Mouse (Mus musculus) hindbrain, embryonic 16.5 days (tissue): ENCODE measurements around the gene Zfp69. TPM values are rescaled to one million over a fixed set of nuclear protein-coding genes. Genes with fewer than 3 reads are reported as not detected.

Experiments
- ATAC-seq: fragments of 200-750 bp; cut with Nextera tagmentation; 2 replicates; pipeline ENCODE4 v1.8.0; 2017; ENCODE audit warnings: moderate TSS enrichment, moderate library complexity
- H3K27ac ChIP-seq: fragments of 300-500 bp; sonication (generic); 2 replicates; pipeline ENCODE4 v1.5.1; 2014; ENCODE audit warnings: low read depth, mild to moderate bottlenecking, control low read depth, low read length, moderate library complexity
- H3K27me3 ChIP-seq: fragments of 300-500 bp; sonication (generic); replicated peaks from 2 replicates; pipeline ENCODE4 v1.6.1; 2014; ENCODE audit warnings: low read length; ENCODE audit not compliant: control insufficient read depth, insufficient read depth
- H3K36me3 ChIP-seq: fragments of 300-500 bp; sonication (generic); 2 replicates; pipeline ENCODE4 v1.6.1; 2014; ENCODE audit warnings: mild to moderate bottlenecking, low read length, moderate library complexity, mixed read lengths; ENCODE audit not compliant: control insufficient read depth, insufficient read depth
- H3K4me1 ChIP-seq: fragments of 300-500 bp; sonication (generic); 2 replicates; pipeline ENCODE4 v1.6.1; 2014; ENCODE audit warnings: low read depth, low read length; ENCODE audit not compliant: control insufficient read depth, insufficient read depth
- H3K4me2 ChIP-seq: fragments of 300-500 bp; sonication (generic); 2 replicates; pipeline ENCODE4 v1.6.1; 2014; ENCODE audit warnings: mild to moderate bottlenecking, low read length, control low read depth, moderate library complexity
- H3K4me3 ChIP-seq: fragments of 300-500 bp; sonication (generic); 2 replicates; pipeline ENCODE4 v1.5.1; 2014; ENCODE audit warnings: mild to moderate bottlenecking, low read length, control low read depth, moderate library complexity
- H3K9ac ChIP-seq: fragments of 300-500 bp; sonication (generic); 2 replicates; pipeline ENCODE4 v1.6.1; 2014; ENCODE audit warnings: low read depth, mild to moderate bottlenecking, control low read depth, low read length, moderate library complexity
- H3K9me3 ChIP-seq: fragments of 300-500 bp; sonication (generic); 2 replicates; pipeline ENCODE4 v1.6.1; 2014; ENCODE audit warnings: mild to moderate bottlenecking, low read length, moderate library complexity; ENCODE audit not compliant: control insufficient read depth
- WGBS: fragments of 180-500 bp; shearing (Covaris S2); extraction: QIAGEN DNeasy Blood & Tissue Kit; methylation state at CpG from one replicate; pipeline ENCODE4 v1.1.7; 2014; 5-methylcytosine and 5-hydroxymethylcytosine counted together
- polyA plus RNA-seq: library from polyadenylated mRNA; unstranded; fragments of >200 nt; fragmentation: Nextera tagmentation; extraction: Ambion mirVana; gene quantifications from 2 replicates; pipeline ENCODE4 v1.2.1, GENCODE M21; 2015

The Zfp69 gene
- polyA plus RNA-seq, 1 experiment from 2014 or later: 6.3 TPM

- WGBS: 84% methylated on average over 3 of the region's 3 CpGs
- no peaks in the 10 kb centered on the region for H3K36me3 ChIP-seq
- H3K4me3 ChIP-seq: no peak overlapping the region
- H3K27me3 ChIP-seq: no peaks in the 10 kb centered on the region
- no peak for ATAC-seq
- H3K4me1 ChIP-seq: peaks cover 11% of the 10 kb centered on the region
- H3K9ac ChIP-seq: no peak overlapping the region
- no peaks in the 10 kb centered on the region for H3K9me3 ChIP-seq
- no peak overlapping the region for H3K27ac ChIP-seq
- H3K4me2 ChIP-seq: no peak overlapping the region
Observed at GRCm38 (mm10) chr4:120948938-120949337, 2.6 kb downstream of the Zfp69 start.

DNA sequence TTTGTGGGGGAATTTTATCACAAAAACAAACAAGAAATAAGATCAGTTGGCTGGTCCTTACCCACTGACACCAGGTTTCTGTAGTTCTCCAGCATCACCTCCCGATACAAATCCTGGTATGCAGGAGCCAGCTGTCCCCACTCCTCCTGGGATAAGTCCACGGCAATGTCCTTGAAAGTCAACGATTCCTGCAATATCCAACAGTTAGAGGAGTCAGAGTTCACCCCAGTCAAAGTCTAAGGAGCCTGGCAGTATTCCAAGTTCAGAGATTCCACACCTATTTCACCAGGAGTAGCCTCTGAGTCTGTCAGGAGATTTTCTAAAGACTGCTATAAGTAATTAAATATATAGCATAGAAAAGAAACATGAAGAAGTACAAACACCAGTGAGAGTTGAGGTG is 16.5 kb downstream of the Zfp69 start:
- no peak overlapping the region for H3K4me3 ChIP-seq
- H3K27ac ChIP-seq: no peak overlapping the region
- no peak overlapping the region for H3K9ac ChIP-seq
- no peak for ATAC-seq
- H3K9me3 ChIP-seq: no peaks in the 10 kb centered on the region
- H3K4me1 ChIP-seq: no peaks in the 10 kb centered on the region
- no peaks in the 10 kb centered on the region for H3K27me3 ChIP-seq
- no peak overlapping the region for H3K4me2 ChIP-seq
- peaks cover 3% of the 10 kb centered on the region; the same call in 1 of the 2 replicates for H3K36me3 ChIP-seq
- WGBS: 83% methylated on average over 3 of the region's 3 CpGs

GRCm38 (mm10) chr4:120930736-120931135 is 20.8 kb downstream of the Zfp69 start:
- 96% methylated on average over 18 of the region's 18 CpGs for WGBS
- Histone ChIP-seq H3K36me3 (peaks cover 3% of the 10 kb centered on the region; the same call in 1 of the 2 replicates), H3K4me1 (no peaks in the 10 kb centered on the region), H3K9me3 (no peaks in the 10 kb centered on the region), H3K27me3 (no peaks in the 10 kb centered on the region), H3K27ac (no peak overlapping the region), H3K4me3 (no peak overlapping the region), H3K9ac (no peak overlapping the region), H3K4me2 (no peak overlapping the region)
- ATAC-seq: no peak

GRCm38 (mm10) chr4:120928686-120929085 is 22.8 kb downstream of the Zfp69 start:
- Histone ChIP-seq H3K4me3 (no peak overlapping the region), H3K9me3 (no peaks in the 10 kb centered on the region), H3K27ac (no peak overlapping the region), H3K4me2 (no peak overlapping the region), H3K4me1 (peaks cover 3% of the 10 kb centered on the region; the same call in 1 of the 2 replicates), H3K9ac (no peak overlapping the region), H3K36me3 (no peaks in the 10 kb centered on the region), H3K27me3 (no peaks in the 10 kb centered on the region)
- WGBS: 89% methylated on average over 3 of the region's 3 CpGs
- no peak for ATAC-seq

- H3K9me3 ChIP-seq: peaks cover 10% of the 10 kb centered on the region; the same call in 1 of the 2 replicates
- WGBS: 12% methylated on average over 3 of the region's 3 CpGs
- peaks cover 3% of the 10 kb centered on the region; the same call in 1 of the 2 replicates for H3K4me1 ChIP-seq
Observed at GRCm38 (mm10) chr4:120925386-120925785, 26.1 kb downstream of the Zfp69 start.

DNA sequence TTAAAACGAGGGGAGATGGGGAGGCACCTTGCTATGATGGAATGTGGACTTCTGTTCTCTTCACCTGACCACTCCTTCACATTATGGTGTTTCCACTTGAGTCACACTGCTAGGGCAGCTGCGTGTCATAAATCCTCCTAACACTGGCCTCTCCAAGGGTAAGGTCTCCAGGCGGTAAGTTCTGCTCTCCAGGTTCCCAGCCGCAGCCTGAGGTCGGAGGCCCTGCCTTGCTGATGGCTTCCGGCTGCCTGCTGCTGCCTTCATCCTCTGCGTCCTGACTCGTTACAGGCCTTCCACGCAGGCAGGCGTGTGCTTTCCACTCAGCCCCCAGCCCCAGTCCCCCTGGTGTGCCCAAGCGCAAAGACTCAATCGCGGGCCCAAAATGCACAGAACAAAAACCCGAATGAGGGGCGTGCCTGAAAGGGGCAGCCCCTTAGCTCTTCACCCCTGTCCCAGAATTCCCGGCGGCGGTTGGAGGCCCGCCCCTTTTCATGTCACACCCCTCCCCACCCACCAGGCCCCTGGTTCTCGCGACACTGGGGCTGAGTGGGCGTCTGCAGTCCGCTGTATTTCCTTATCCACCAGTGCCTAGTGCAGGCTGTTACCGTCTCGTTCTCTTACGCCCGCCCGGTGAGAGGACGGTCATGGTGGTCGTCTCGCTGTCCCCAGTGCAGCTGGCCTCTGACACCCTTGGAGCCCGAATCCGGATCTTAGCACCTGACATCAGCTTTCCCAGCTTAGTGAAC is 26.8 kb downstream of the Zfp69 start, which contains the start of gene Exo5:
TSS of gene Exo5 (minus strand) at position 464 of the 746 bp plus-strand sequence.
- WGBS: under 1% methylated on average over 33 of the region's 33 CpGs

More at GRCm38 (mm10) chr4:120925386-120925785, 26.1 kb downstream of the Zfp69 start:
- Histone ChIP-seq H3K9ac (peak overlapping the region; percentile 82; the same call in 1 of the 2 replicates), H3K4me2 (peak overlapping the region; percentile 84), H3K27me3 (no peaks in the 10 kb centered on the region), H3K27ac (peak overlapping the region; percentile 90), H3K4me3 (peak overlapping the region; percentile 62), H3K36me3 (peaks cover 18% of the 10 kb centered on the region)
- peak; percentile 53; the same call in 1 of the 2 replicates for ATAC-seq

DNA sequence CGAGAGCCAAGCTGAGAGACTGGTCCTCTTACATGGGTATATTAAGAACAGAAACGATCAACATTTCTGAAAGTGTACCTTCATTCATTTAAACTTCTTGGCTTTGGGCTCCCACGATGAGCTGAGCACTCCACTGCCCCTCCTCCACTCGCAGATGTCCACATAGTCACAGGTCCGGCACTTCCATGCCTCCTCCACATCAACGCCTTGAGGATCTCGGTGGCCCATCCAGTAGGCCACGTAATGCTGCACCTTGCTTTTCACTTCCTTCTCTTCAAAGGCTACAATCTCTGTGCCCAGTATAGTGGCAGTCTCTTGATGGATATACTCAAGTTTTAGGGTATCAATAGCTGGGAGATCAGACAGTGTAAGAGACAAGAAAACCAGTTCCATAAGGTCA is 30.0 kb downstream of the Zfp69 start:
- no peaks in the 10 kb centered on the region for H3K27me3 ChIP-seq
- no peak for ATAC-seq
- no peak overlapping the region for H3K27ac ChIP-seq
- H3K9ac ChIP-seq: no peak overlapping the region
- H3K36me3 ChIP-seq: peaks cover 19% of the 10 kb centered on the region
- peaks cover 10% of the 10 kb centered on the region; the same call in 1 of the 2 replicates for H3K9me3 ChIP-seq
- 96% methylated on average over 8 of the region's 8 CpGs for WGBS
- peaks cover 3% of the 10 kb centered on the region; the same call in 1 of the 2 replicates for H3K4me1 ChIP-seq
- H3K4me2 ChIP-seq: no peak overlapping the region
- H3K4me3 ChIP-seq: no peak overlapping the region

More for the DNA sequence above, 26.8 kb downstream of the Zfp69 start, which contains the start of gene Exo5:
- Histone ChIP-seq H3K4me3 (peak within 1 kb of the TSS; percentile 62), H3K9me3 (peaks cover 10% of the 10 kb centered on the region; the same call in 1 of the 2 replicates), H3K4me1 (peaks cover 3% of the 10 kb centered on the region; the same call in 1 of the 2 replicates), H3K27ac (peak within 1 kb of the TSS; percentile 90), H3K27me3 (no peaks in the 10 kb centered on the region), H3K9ac (peak within 1 kb of the TSS; percentile 82), H3K36me3 (peaks cover 19% of the 10 kb centered on the region), H3K4me2 (peak within 1 kb of the TSS; percentile 84)
- peak; percentile 98 for ATAC-seq

- WGBS: 73% methylated on average over 4 of the region's 4 CpGs
- no peak overlapping the region for H3K27ac ChIP-seq
- no peak overlapping the region for H3K9ac ChIP-seq
- no peak overlapping the region for H3K4me2 ChIP-seq
- H3K36me3 ChIP-seq: no peaks in the 10 kb centered on the region
- H3K4me1 ChIP-seq: no peaks in the 10 kb centered on the region
- no peaks in the 10 kb centered on the region for H3K9me3 ChIP-seq
- no peak for ATAC-seq
- H3K27me3 ChIP-seq: no peaks in the 10 kb centered on the region
- H3K4me3 ChIP-seq: no peak overlapping the region
Observed at GRCm38 (mm10) chr4:120914501-120914900, 37.0 kb downstream of the Zfp69 start.

- H3K27me3 ChIP-seq: no peaks in the 10 kb centered on the region
- H3K9me3 ChIP-seq: no peaks in the 10 kb centered on the region
- no peak overlapping the region for H3K27ac ChIP-seq
- WGBS: 100% methylated on average over 1 of the region's 1 CpGs
- no peaks in the 10 kb centered on the region for H3K4me1 ChIP-seq
- ATAC-seq: no peak
- H3K36me3 ChIP-seq: no peaks in the 10 kb centered on the region
- no peak overlapping the region for H3K4me3 ChIP-seq
- H3K4me2 ChIP-seq: no peak overlapping the region
- H3K9ac ChIP-seq: no peak overlapping the region
Observed at GRCm38 (mm10) chr4:120913861-120914260, 37.6 kb downstream of the Zfp69 start.
